Mouse (Mus musculus): ENCODE results near the gene Rflnb. TPM values are rescaled to one million over a fixed set of nuclear protein-coding genes. Genes with fewer than 3 reads are reported as not detected.
"Not testable (repeated sequence)": the region's sequence is repeated elsewhere in the genome, so short reads cannot be mapped to it uniquely, and the experiment has no call there.

Rflnb gene
- polyA plus RNA-seq, 1 experiment from 2014 or later: 13.3 TPM

GRCm38 (mm10) chr11:76028072-76028465 lies 487 bp upstream of the Rflnb start:
- peaks cover 32% of the 10 kb centered on the region for H3K4me1 ChIP-seq
- H3K36me3 ChIP-seq: peaks cover 3% of the 10 kb centered on the region; the same call in 1 of the 2 replicates
- WGBS: under 1% methylated on average over 14 of the region's 14 CpGs
- DNase-seq (ENCODE audit: low spot score): no peak
- peak overlapping the region; percentile 76 for H3K4me3 ChIP-seq
- no peaks in the 10 kb centered on the region for H3K9me3 ChIP-seq
- H3K27ac ChIP-seq: peak overlapping the region; percentile 89
- H3K27me3 ChIP-seq (ENCODE audit: insufficient read depth, poor library complexity, severe bottlenecking): peaks cover 20% of the 10 kb centered on the region

GRCm38 (mm10) chr11:76026527-76027138 lies 949 bp downstream of the Rflnb start:
- H3K4me1 ChIP-seq: peaks cover 32% of the 10 kb centered on the region
- 7% methylated on average over 12 of the region's 14 CpGs for WGBS
- H3K27me3 ChIP-seq (ENCODE audit: insufficient read depth, poor library complexity, severe bottlenecking): peaks cover 20% of the 10 kb centered on the region
- H3K4me3 ChIP-seq: peak overlapping the region; percentile 76
- peak overlapping the region; percentile 89 for H3K27ac ChIP-seq
- no peak for DNase-seq (ENCODE audit: low spot score)
- H3K36me3 ChIP-seq: peaks cover 9% of the 10 kb centered on the region; the same call in 1 of the 2 replicates
- no peaks in the 10 kb centered on the region for H3K9me3 ChIP-seq

- H3K4me1 ChIP-seq: peaks cover 32% of the 10 kb centered on the region
- H3K27me3 ChIP-seq (ENCODE audit: insufficient read depth, poor library complexity, severe bottlenecking): peaks cover 20% of the 10 kb centered on the region
- no peaks in the 10 kb centered on the region for H3K9me3 ChIP-seq
- no peak overlapping the region for H3K4me3 ChIP-seq
- peaks cover 9% of the 10 kb centered on the region; the same call in 1 of the 2 replicates for H3K36me3 ChIP-seq
- 69% methylated on average over 7 of the region's 7 CpGs for WGBS
- no peak overlapping the region for H3K27ac ChIP-seq
- DNase-seq (ENCODE audit: low spot score): no peak
These were observed 2.5 kb downstream of the Rflnb start for GRCm38 (mm10) chr11:76025080-76025583.

GRCm38 (mm10) chr11:76020916-76021315 lies 6.7 kb downstream of the Rflnb start:
- H3K27me3 ChIP-seq (ENCODE audit: insufficient read depth, poor library complexity, severe bottlenecking): peaks cover 2% of the 10 kb centered on the region; the same call in 1 of the 2 replicates
- no peaks in the 10 kb centered on the region for H3K9me3 ChIP-seq

GRCm38 (mm10) chr11:76019879-76020278 lies 7.7 kb downstream of the Rflnb start:
- Histone ChIP-seq H3K36me3 (peaks cover 9% of the 10 kb centered on the region; the same call in 1 of the 2 replicates), H3K4me3 (no peak overlapping the region), H3K9me3 (no peaks in the 10 kb centered on the region), H3K27ac (no peak overlapping the region), H3K4me1 (peaks cover 5% of the 10 kb centered on the region; the same call in 1 of the 2 replicates), H3K27me3 (ENCODE audit: insufficient read depth, poor library complexity, severe bottlenecking) (no peaks in the 10 kb centered on the region)
- no peak for DNase-seq (ENCODE audit: low spot score)
- WGBS: 84% methylated on average over 4 of the region's 4 CpGs

More at GRCm38 (mm10) chr11:76020916-76021315, 6.7 kb downstream of the Rflnb start:
- DNase-seq (ENCODE audit: low spot score): no peak
- no peak overlapping the region for H3K27ac ChIP-seq
- H3K4me3 ChIP-seq: no peak overlapping the region
- 63% methylated on average over 9 of the region's 9 CpGs for WGBS
- peaks cover 15% of the 10 kb centered on the region for H3K4me1 ChIP-seq
- H3K36me3 ChIP-seq: peaks cover 9% of the 10 kb centered on the region; the same call in 1 of the 2 replicates

GRCm38 (mm10) chr11:76015814-76016213 lies 11.8 kb downstream of the Rflnb start:
- H3K4me3 ChIP-seq: no peak overlapping the region
- H3K27ac ChIP-seq: no peak overlapping the region
- no peaks in the 10 kb centered on the region for H3K9me3 ChIP-seq
- 0 out of 2 replicates have a peak, but pooled peaks cover 3% of the 10 kb centered on the region for H3K27me3 ChIP-seq (ENCODE audit: insufficient read depth, poor library complexity, severe bottlenecking)
- 0 out of 2 replicates have a peak, but pooled peaks cover 5% of the 10 kb centered on the region for H3K4me1 ChIP-seq
- 81% methylated on average over 4 of the region's 4 CpGs for WGBS
- no peak for DNase-seq (ENCODE audit: low spot score)
- H3K36me3 ChIP-seq: no peaks in the 10 kb centered on the region

DNA sequence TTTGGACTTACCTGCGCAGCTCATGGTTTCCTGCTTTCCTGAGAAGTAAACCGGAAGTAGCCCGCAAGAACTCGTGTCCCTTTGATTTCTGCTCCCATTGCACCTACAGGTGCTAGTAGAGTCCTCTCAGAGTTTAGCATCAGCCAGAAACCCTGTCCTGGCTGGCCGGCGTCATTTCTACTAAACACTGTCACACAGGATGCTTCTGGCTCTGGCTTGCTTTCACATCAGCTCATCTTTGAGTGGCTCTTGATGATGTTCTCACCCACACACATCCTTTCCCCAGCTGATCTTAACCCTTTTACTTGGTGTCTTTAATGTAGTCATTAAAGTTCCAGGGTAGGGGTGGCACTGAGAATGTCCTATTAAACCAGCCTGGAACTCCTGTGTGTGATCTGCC lies 12.3 kb downstream of the Rflnb start:
- no peak overlapping the region for H3K4me3 ChIP-seq
- no peak overlapping the region for H3K27ac ChIP-seq
- 0 out of 2 replicates have a peak, but pooled peaks cover 3% of the 10 kb centered on the region for H3K27me3 ChIP-seq (ENCODE audit: insufficient read depth, poor library complexity, severe bottlenecking)
- 85% methylated on average over 6 of the region's 6 CpGs for WGBS
- no peak for DNase-seq (ENCODE audit: low spot score)
- 0 out of 2 replicates have a peak, but pooled peaks cover 5% of the 10 kb centered on the region for H3K4me1 ChIP-seq
- H3K9me3 ChIP-seq: no peaks in the 10 kb centered on the region
- no peaks in the 10 kb centered on the region for H3K36me3 ChIP-seq

DNA sequence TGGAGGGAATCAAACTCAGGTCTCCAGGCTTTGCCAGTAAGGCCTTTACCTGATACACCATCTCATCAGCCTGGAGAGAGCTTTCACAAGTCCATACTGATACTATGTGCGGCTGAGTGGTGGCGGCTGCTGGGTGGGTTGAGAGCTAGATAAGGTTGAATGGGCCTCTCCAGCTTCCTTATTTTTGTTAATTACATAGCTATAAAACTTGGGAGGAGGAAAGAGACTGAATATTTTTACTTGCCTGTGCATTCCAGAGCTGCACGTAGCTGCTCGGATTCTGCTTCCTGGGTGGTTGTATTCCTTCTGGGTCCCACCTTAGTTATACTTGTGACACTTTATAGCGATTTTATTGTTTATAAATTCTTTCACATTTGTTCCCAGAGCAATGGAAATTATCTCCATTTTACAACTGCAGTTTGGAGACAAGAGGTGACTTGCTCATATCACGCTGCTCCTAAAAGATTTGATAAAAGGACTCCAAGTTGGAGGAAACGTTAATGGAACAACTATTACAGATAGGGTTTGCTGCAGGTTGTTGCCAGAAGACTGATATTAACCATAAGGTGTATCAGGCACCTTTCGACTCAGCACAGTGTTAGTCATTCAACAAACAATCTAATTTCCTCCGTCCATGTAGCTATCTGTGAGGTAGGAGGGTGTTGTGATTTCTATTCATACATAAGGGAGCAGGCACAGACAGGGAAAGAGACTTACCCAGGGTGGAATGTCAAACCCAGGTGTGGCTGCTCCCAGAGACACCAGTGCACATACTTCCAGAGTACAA lies 16.6 kb downstream of the Rflnb start:
- Histone ChIP-seq H3K27ac (no peak overlapping the region), H3K9me3 (no peaks in the 10 kb centered on the region), H3K27me3 (ENCODE audit: insufficient read depth, poor library complexity, severe bottlenecking) (0 out of 2 replicates have a peak, but pooled peaks cover 3% of the 10 kb centered on the region), H3K4me3 (no peak overlapping the region), H3K4me1 (no peaks in the 10 kb centered on the region), H3K36me3 (no peaks in the 10 kb centered on the region)
- WGBS: 67% methylated on average over 9 of the region's 9 CpGs
- no peak for DNase-seq (ENCODE audit: low spot score)

- Histone ChIP-seq H3K27me3 (ENCODE audit: insufficient read depth, poor library complexity, severe bottlenecking) (0 out of 2 replicates have a peak, but pooled peaks cover 3% of the 10 kb centered on the region), H3K36me3 (no peaks in the 10 kb centered on the region), H3K27ac (no peak overlapping the region), H3K4me1 (no peaks in the 10 kb centered on the region), H3K9me3 (no peaks in the 10 kb centered on the region), H3K4me3 (no peak overlapping the region)
- WGBS: 77% methylated on average over 6 of the region's 6 CpGs
- DNase-seq (ENCODE audit: low spot score): no peak
These were observed 18.5 kb downstream of the Rflnb start for GRCm38 (mm10) chr11:76009101-76009500.

DNA sequence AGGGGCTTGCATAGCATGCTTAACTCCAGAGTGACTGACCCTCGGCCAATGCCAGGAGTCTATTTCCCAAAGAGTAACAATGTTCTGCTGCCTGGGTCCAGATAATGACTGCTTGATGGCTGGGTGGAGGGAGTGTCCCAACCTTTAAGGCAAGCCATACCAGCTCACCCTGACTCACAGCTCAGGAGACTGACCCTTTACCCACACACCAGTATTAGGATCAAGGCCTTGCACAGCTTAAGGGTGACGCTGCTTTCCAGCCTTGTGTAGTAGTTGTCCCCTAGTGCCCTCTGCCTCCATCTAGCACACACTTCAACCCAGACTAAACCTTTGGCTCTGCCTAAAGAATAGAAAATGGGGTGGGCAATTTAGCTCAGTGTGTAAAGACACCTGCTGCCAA lies 19.4 kb downstream of the Rflnb start:
- H3K27me3 ChIP-seq (ENCODE audit: insufficient read depth, poor library complexity, severe bottlenecking): peaks cover 8% of the 10 kb centered on the region
- H3K4me1 ChIP-seq: no peaks in the 10 kb centered on the region
- no peak for DNase-seq (ENCODE audit: low spot score)
- no peaks in the 10 kb centered on the region for H3K36me3 ChIP-seq
- H3K9me3 ChIP-seq: no peaks in the 10 kb centered on the region
- H3K4me3 ChIP-seq: no peak overlapping the region
- no peak overlapping the region for H3K27ac ChIP-seq
- 78% methylated on average over 2 of the region's 2 CpGs for WGBS

GRCm38 (mm10) chr11:76004276-76004675 lies 23.3 kb downstream of the Rflnb start:
- DNase-seq (ENCODE audit: low spot score); H3K4me1 ChIP-seq; H3K4me3 ChIP-seq; H3K9me3 ChIP-seq; H3K27ac ChIP-seq; H3K36me3 ChIP-seq: not testable (repeated sequence)
- peaks cover 29% of the 10 kb centered on the region for H3K27me3 ChIP-seq (ENCODE audit: insufficient read depth, poor library complexity, severe bottlenecking)
- 85% methylated on average over 7 of the region's 7 CpGs for WGBS

GRCm38 (mm10) chr11:76001237-76001878 lies 26.2 kb downstream of the Rflnb start:
- Histone ChIP-seq H3K27me3 (ENCODE audit: insufficient read depth, poor library complexity, severe bottlenecking) (peaks cover 33% of the 10 kb centered on the region), H3K4me1 (0 out of 2 replicates have a peak, but pooled peaks cover 5% of the 10 kb centered on the region), H3K9me3 (no peaks in the 10 kb centered on the region), H3K36me3 (no peaks in the 10 kb centered on the region), H3K4me3 (no peak overlapping the region), H3K27ac (no peak overlapping the region)
- 46% methylated on average over 3 of the region's 3 CpGs for WGBS
- DNase-seq (ENCODE audit: low spot score): no peak

Measured in heart, embryonic 10.5 days (tissue).